Mouse (Mus musculus): Measurements from ENCODE around the gene Mgme1.

- TF ChIP-seq CTCF (IDR thresholded peaks at IDR 0.05 in 2 of 3, conservative IDR thresholded peaks at IDR 0.05 in 1 of 3; ENCODE audit: control insufficient read depth in 1 of 3, insufficient read depth in 1 of 3, low read depth in 2 of 3, low read length in 3 of 3, poor library complexity in 1 of 3, severe bottlenecking in 1 of 3) (no peak), GATA1 (IDR thresholded peaks at IDR 0.05; ENCODE audit: low read depth, low read length) (no peak), MYC (IDR thresholded peaks at IDR 0.05; ENCODE audit: low read depth, low read length) (no peak), MAFK (IDR thresholded peaks at IDR 0.05; ENCODE audit: borderline replicate concordance, low read depth, low read length) (no peak), CHD2 (IDR thresholded peaks at IDR 0.05; ENCODE audit: low read length) (no peak), MAZ (IDR thresholded peaks at IDR 0.05; ENCODE audit: low read depth, low read length) (no peak)
Measured at GRCm38 (mm10) chr2:144329451-144329850, 59.0 kb downstream of the Mgme1 start.

All from MEL (cell line).